19 mouse cellular contexts compared by ENCODE assay signal in the genomic region with DNA sequence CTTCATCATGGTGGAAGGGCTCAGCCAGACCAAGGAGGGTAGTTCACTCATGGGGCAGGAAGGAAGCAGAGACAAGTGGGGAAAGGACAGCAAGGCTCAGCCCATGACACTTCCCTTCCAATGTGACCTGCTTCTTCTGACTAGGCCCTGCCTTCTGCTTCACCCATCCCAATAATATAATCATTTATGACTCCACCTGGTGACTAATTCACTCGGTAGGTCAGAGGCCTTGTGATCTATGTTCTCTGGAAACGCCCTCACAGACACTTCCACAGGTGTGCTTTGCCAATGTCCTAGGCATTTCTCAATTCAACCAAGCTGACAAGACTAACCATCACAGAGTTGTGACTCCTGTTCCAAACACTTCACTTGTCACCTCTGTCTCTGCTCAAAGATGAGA. TPM values are rescaled to one million over a fixed set of nuclear protein-coding genes. Genes with fewer than 3 reads are reported as not detected.
A peak's percentile ranks its signal among the peaks of the same experiment; 100 is the strongest.
DNase-seq lines count a peak whose midpoint lies in the region; ATAC-seq and TF ChIP-seq lines count a peak whose summit lies in the region.
"Had no signal": no experiment of that assay in that cellular context is flagged by ENCODE, and none has a peak within 500 bp of the region (broad histone marks: within the 10 kb centered on the region; RNA-seq: fewer than 3 reads in every experiment).

No protein-coding gene starts in this region.

- 0 out of 2 replicates have a peak, but pooled peaks cover 2% of the 10 kb centered on the region for H3K36me3 ChIP-seq in kidney, postnatal 0 days (ENCODE audit: insufficient read depth, low read length)
- peaks cover 10 to 21% of the 10 kb centered on the region in 2 experiments for H3K36me3 ChIP-seq in MEL (ENCODE audit: control insufficient read depth in 1 of 2, insufficient read depth in 2 of 2, low read length in 2 of 2)

- TF ChIP-seq CTCF in kidney, postnatal 0 days (IDR thresholded peaks at IDR 0.05; ENCODE audit: low read depth), result no peak
- TF ChIP-seq CTCF in MEL (IDR thresholded peaks at IDR 0.05 in 2 of 3, conservative IDR thresholded peaks at IDR 0.05 in 1 of 3; ENCODE audit: control insufficient read depth in 1 of 3, insufficient read depth in 1 of 3, low read depth in 2 of 3, low read length in 3 of 3, poor library complexity in 1 of 3, severe bottlenecking in 1 of 3), result no peak

- H3K4me1 ChIP-seq in kidney, postnatal 0 days (replicated peaks; ENCODE audit: insufficient read depth, low read length), result no peaks in the 10 kb centered on the region
- H3K4me1 ChIP-seq in MEL (ENCODE audit: control insufficient read depth in 1 of 2, insufficient read depth in 2 of 2, low read length in 2 of 2), result peaks cover 0 to 18% of the 10 kb centered on the region in 2 experiments; a peak in 3 of 4 replicates
- H3K4me1 ChIP-seq: embryonic facial prominence, embryonic 15.5 days; forebrain, embryonic 15.5 days; hindbrain, embryonic 10.5 days had no signal

- no peak overlapping the region for H3K4me2 ChIP-seq in kidney, postnatal 0 days (ENCODE audit: low read length)
- H3K4me2 ChIP-seq: embryonic facial prominence, embryonic 15.5 days; forebrain, embryonic 15.5 days; heart, embryonic 13.5 days; hindbrain, embryonic 14.5 days had no signal

- H3K27me3 ChIP-seq in kidney, postnatal 0 days (ENCODE audit: insufficient read depth, low read length), result no peaks in the 10 kb centered on the region
- H3K27me3 ChIP-seq in MEL (ENCODE audit: control insufficient read depth in 1 of 2, insufficient read depth in 2 of 2, low read length in 2 of 2), result no peaks in the 10 kb centered on the region
- H3K27me3 ChIP-seq: embryonic facial prominence, embryonic 15.5 days; forebrain, embryonic 15.5 days; heart, embryonic 13.5 days had no signal

- no peak for ATAC-seq in kidney, postnatal 0 days (replicated peaks; ENCODE audit: low FRiP score, low read depth)
- ATAC-seq: forebrain, embryonic 15.5 days had no signal

- TF ChIP-seq EP300 in MEL (IDR thresholded peaks at IDR 0.05; ENCODE audit: low read depth in 1 of 2, low read length in 2 of 2), result no peak

- H3K4me3 ChIP-seq in kidney, postnatal 0 days (replicated peaks; ENCODE audit: low read depth, low read length), result no peak overlapping the region
- H3K4me3 ChIP-seq in MEL (ENCODE audit: control insufficient read depth in 1 of 2, insufficient read depth in 1 of 2, low read depth in 2 of 2, low read length in 2 of 2), result no peak overlapping the region
- H3K4me3 ChIP-seq: embryonic facial prominence, embryonic 15.5 days; erythroblast, embryonic 14.5 days; forebrain, embryonic 15.5 days; heart, embryonic 13.5 days; hindbrain, embryonic 10.5 days had no signal

- TF ChIP-seq POLR2A in MEL (IDR thresholded peaks at IDR 0.05; ENCODE audit: control insufficient read depth in 1 of 2, insufficient read depth in 1 of 2, low read depth in 1 of 2, low read length in 2 of 2, poor library complexity in 1 of 2), result no peak

- H3K79me2 ChIP-seq in MEL (ENCODE audit: control insufficient read depth, insufficient read depth, low read length, poor library complexity), result no peaks in the 10 kb centered on the region

- DNase-seq in kidney, postnatal 0 days (ENCODE audit: low spot score), result peak; percentile 2
- no peak for DNase-seq in kidney, adult 8-10 months
- no peak for DNase-seq in MEL (ENCODE audit: low read depth, low spot score)
- peak; percentile 69 for DNase-seq in fat pad, adult 2 months (ENCODE audit: extremely low read depth, low read depth, low spot score)
- peak; percentile 50 for DNase-seq in large intestine, adult 2 months (ENCODE audit: low read depth, low spot score)
- no peak for DNase-seq in adrenal gland, postnatal 36 days
- no peak for DNase-seq in cerebellum, postnatal 10 days
- DNase-seq: adrenal gland, adult 8-10 months; cerebellum, adult 11 months; cerebellum, adult 8-10 months; cerebellum, postnatal 25 days; gastrocnemius, postnatal 10 days; kidney, adult 11 months had no signal

- WGBS in kidney, postnatal 0 days, result 88% methylated on average over 2 of the region's 2 CpGs
- WGBS in large intestine, adult 2 months, result 36% methylated on average over 2 of the region's 2 CpGs

- H3K27ac ChIP-seq in kidney, postnatal 0 days, result no peak overlapping the region
- H3K27ac ChIP-seq in MEL (ENCODE audit: control insufficient read depth, low read depth, low read length), result peak overlapping the region; percentile 8; the same call in 1 of the 2 replicates
- H3K27ac ChIP-seq: embryonic facial prominence, embryonic 15.5 days; forebrain, embryonic 15.5 days; hindbrain, embryonic 10.5 days; hindbrain, embryonic 14.5 days had no signal

- no peak overlapping the region for H3K9ac ChIP-seq in kidney, postnatal 0 days (ENCODE audit: low read depth, low read length)
- no peak overlapping the region for H3K9ac ChIP-seq in MEL (ENCODE audit: control insufficient read depth, low read depth, low read length, poor library complexity, severe bottlenecking)
- H3K9ac ChIP-seq: embryonic facial prominence, embryonic 15.5 days; forebrain, embryonic 15.5 days; heart, embryonic 13.5 days; hindbrain, embryonic 14.5 days had no signal

- no peaks in the 10 kb centered on the region for H3K9me3 ChIP-seq in kidney, postnatal 0 days (replicated peaks; ENCODE audit: low read length)
- H3K9me3 ChIP-seq in MEL (replicated peaks; ENCODE audit: insufficient read depth, low read length), result no peaks in the 10 kb centered on the region
- H3K9me3 ChIP-seq: embryonic facial prominence, embryonic 15.5 days; forebrain, embryonic 15.5 days; heart, embryonic 13.5 days; hindbrain, embryonic 10.5 days had no signal

- TF ChIP-seq RAD21 in MEL (IDR thresholded peaks at IDR 0.05; ENCODE audit: low read depth, low read length), result no peak

TF ChIP-seq in MEL, 35 proteins besides CTCF, POLR2A, EP300 and RAD21:
- no peak for TF ChIP-seq MAZ (IDR thresholded peaks at IDR 0.05; ENCODE audit: low read depth, low read length)
- no peak for TF ChIP-seq E2F4 (IDR thresholded peaks at IDR 0.05; ENCODE audit: borderline replicate concordance, low read depth, low read length)
- no peak for TF ChIP-seq UBTF (IDR thresholded peaks at IDR 0.05; ENCODE audit: borderline replicate concordance, insufficient read depth, low read depth, low read length)
- TF ChIP-seq CHD1 (IDR thresholded peaks at IDR 0.05; ENCODE audit: low read depth, low read length), result no peak
- no peak for TF ChIP-seq KAT2A (conservative IDR thresholded peaks at IDR 0.05; ENCODE audit: low read depth, low read length)
- no peak for TF ChIP-seq USF1 (IDR thresholded peaks at IDR 0.05; ENCODE audit: low read depth, low read length)
- no peak for TF ChIP-seq TCF12 (IDR thresholded peaks at IDR 0.05; ENCODE audit: low read depth, low read length)
- no peak for TF ChIP-seq JUND (IDR thresholded peaks at IDR 0.05; ENCODE audit: low read depth, low read length)
- TF ChIP-seq MYC (IDR thresholded peaks at IDR 0.05; ENCODE audit: low read depth, low read length), result no peak
- TF ChIP-seq GATA1 (IDR thresholded peaks at IDR 0.05; ENCODE audit: low read depth, low read length), result no peak
- no peak for TF ChIP-seq ELF1 (IDR thresholded peaks at IDR 0.05; ENCODE audit: low read depth, low read length)
- no peak for TF ChIP-seq TBP (IDR thresholded peaks at IDR 0.05; ENCODE audit: low read depth, low read length)
- TF ChIP-seq NRF1 (IDR thresholded peaks at IDR 0.05; ENCODE audit: insufficient read depth, low read depth, low read length, poor library complexity, severe bottlenecking), result no peak
- no peak for TF ChIP-seq USF2 (IDR thresholded peaks at IDR 0.05; ENCODE audit: borderline replicate concordance in 1 of 2, insufficient read depth in 1 of 2, low read depth in 1 of 2, low read length in 2 of 2)
- no peak for TF ChIP-seq TAL1 (IDR thresholded peaks at IDR 0.05; ENCODE audit: low read length)
- no peak for TF ChIP-seq GABPA (IDR thresholded peaks at IDR 0.05; ENCODE audit: low read depth, low read length)

RNA-seq across cellular contexts. Expression of a gene that starts 26.3 kb away (rescaled TPM):
- 30.7 and 31.5 TPM in 2 replicates for polyA plus RNA-seq in kidney, postnatal 0 days (2015; fragmentation: Nextera tagmentation; extraction: Ambion mirVana)
- total RNA-seq in MEL (2012; rRNA removed), result 16.4 and 18.5 TPM in 2 replicates
- polyA plus RNA-seq in MEL (2012; ENCODE audit: insufficient read depth in 1 of 2, insufficient read length in 2 of 2, low read depth in 1 of 2, low replicate concordance in 2 of 2, missing spikeins in 1 of 2), result 10 to 100 TPM in 1 of 2 experiments, not detected in 1; 14.3 TPM
- 6.4 and 11.1 TPM in 2 replicates for polyA plus RNA-seq in large intestine, adult 2 months (2012; rRNA removed)
- 10 to 100 TPM; 18.7 to 23.8 TPM for total RNA-seq in adrenal gland, postnatal 36 days (2021)

Comparison
In these comparisons a context has a peak if more than half of its experiments do, and no peak if none do; other contexts are left out.
1. DNase-seq: peak in kidney, postnatal 0 days (single experiment), fat pad, adult 2 months (single experiment) and large intestine, adult 2 months (single experiment); none in kidney, adult 8-10 months (0 of 2), MEL (single experiment), adrenal gland, postnatal 36 days (0 of 2) and cerebellum, postnatal 10 days (0 of 2).